Mouse (Mus musculus) heart, postnatal 0 days (tissue): ENCODE measurements around the gene Glt1d1.

Experiments used
- CTCF ChIP-seq: IDR thresholded peaks from 2 replicates; pipeline ENCODE4 v1.5.1; 2016; ENCODE audit warnings: antibody characterized with exemption, control low read depth, low read depth
- EP300 ChIP-seq: IDR thresholded peaks from 2 replicates; pipeline ENCODE4 v1.6.1; 2016; ENCODE audit warnings: antibody characterized with exemption, low read depth

- TF ChIP-seq CTCF: no peak
- no peak for TF ChIP-seq EP300
Observed at GRCm38 (mm10) chr5:127751262-127751975, 119.4 kb downstream of the Glt1d1 start.
